Mouse (Mus musculus) adrenal gland, postnatal 25 days (tissue): ENCODE measurements at regions not wholly inside any gene's neighbourhood (a gene's known extent, or its start where the extent isn't known, plus 50 kb on each side); places are given as distances from the start of the nearest gene placed in this dataset.

Experiments
- DNase-seq: peaks from one replicate; pipeline ENCODE4 v3.0.0; 2021; ENCODE audit warnings: mixed read lengths

DNA sequence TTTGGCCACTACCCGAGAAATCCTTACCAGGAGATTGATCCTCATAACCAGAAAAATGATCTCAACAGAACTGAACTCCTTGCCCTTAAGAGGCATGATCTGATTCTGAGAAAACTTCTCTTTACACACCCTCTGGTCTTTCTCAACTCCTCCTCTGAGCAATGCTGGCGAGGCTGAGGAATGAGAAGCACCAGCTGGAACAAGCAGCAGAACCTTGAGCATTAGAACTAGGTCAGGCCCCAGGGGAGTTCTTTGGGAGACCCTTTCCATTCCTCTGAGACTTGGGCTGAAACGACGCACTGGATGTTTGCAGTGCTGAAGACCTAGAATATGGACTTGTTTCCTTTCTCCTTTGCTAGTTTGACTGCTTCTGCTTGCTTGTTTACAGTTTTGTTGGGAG is 224.6 kb upstream of the Ar start:
- peak; percentile 7 for DNase-seq

DNA sequence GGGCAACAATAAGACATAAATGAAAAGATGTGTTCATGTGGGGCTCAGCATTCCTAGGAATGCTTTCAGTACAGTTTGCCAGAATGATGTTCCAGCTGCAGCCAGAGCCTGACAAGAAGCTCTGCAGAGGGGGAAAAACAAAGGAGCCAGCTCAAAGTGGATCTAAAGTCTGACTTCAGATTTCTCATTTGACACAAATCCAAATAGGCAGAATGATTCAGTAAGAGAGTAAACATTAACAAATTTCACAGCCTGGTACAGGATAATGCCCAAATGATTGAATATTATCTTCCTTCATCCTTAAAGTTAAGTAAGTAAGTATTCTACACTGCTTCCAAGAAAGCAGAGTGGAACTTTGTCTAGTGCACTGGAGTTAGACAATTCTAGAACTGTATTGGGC is 224.2 kb upstream of the Ar start:
- DNase-seq = no peak

- DNase-seq = no peak
Measured at GRCm38 (mm10) chrX:97925811-97926210, 222.8 kb upstream of the Ar start.
